Mouse (Mus musculus): ENCODE measurements around the gene Svip.

Gene Svip

GRCm38 (mm10) chr7:52005511-52006295, at the start of gene Svip:
Svip (minus strand) TSS chr7:52006018.
- DNase-seq (ENCODE audit: low spot score in 2 of 2), result peak; percentile 80 to 90

GRCm38 (mm10) chr7:52037600-52038582, 32.1 kb upstream of the Svip start:
- no peak for DNase-seq (ENCODE audit: low spot score in 2 of 2)

DNA sequence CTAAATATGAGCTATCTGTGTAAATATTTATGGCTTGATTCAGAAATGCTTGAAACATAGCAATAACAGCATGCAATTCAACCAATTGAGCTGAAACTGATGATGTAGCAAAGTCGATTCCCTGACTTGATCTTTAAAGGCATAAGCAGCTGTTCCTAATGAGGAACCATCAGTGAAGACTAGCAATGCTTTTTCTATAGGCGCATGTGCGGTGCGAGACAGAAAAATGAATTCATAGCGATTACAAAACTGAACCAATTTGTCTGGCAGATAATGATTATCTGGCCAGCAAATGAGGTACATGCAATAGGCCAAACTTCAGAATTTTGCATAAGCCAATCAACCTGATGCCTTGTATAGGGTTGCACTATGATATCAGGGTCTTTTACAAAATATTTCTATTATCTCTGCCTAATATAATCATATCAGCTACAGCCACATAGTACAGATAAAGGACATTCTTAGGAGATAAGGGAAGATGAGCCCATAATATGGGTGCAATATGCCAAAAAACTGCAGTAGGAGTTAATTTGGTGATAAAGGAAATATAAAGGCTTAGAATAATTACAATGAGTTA, 18.3 kb upstream of the Svip start:
- no peak for DNase-seq (ENCODE audit: low spot score in 2 of 2)

GRCm38 (mm10) chr7:52022039-52022438, 16.2 kb upstream of the Svip start:
- no peak for DNase-seq (ENCODE audit: low spot score in 2 of 2)

DNA sequence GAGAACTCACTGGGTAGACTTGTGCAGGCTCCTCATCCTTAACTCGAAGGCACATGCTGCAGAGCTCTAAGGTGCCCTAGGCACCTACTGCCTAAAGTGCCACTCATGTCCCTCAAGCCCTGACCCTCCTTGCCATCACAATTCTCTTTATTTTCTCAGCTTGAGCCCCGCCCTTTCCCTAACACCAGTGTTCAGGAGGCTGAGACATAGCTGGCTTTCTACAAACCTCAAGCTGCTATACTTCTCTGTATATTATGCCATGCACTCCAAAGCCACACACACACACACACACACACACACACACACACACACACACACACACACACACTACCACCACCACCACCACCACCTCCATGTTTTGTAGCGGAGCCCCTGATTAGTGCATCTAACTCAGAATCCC, 9.8 kb upstream of the Svip start, which contains the start of gene 1700015G11Rik:
TSS of gene 1700015G11Rik (minus strand) at position 101 of the 400 bp plus-strand sequence.
- no peak for DNase-seq (ENCODE audit: low spot score in 2 of 2)

DNA sequence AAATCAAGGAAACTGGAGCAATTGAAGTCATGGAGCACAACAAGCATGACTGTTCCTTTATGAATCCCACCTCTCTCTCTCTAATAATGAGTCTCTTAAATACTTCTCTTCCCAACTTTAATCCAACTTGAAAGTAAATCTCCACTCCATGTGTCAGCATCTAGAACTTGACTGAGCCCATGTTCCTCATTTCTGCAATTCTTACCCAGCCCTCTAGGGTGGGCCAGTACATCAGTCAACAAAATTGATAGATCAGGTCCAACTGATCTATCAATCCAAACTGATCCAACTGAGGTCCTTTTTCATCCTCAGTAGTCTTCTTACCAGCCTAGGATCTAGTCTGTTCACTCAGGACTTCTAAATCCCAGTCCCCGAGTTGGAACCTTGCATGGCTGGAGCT, 9.4 kb upstream of the Svip start:
- no peak for DNase-seq (ENCODE audit: low spot score in 2 of 2)

DNA sequence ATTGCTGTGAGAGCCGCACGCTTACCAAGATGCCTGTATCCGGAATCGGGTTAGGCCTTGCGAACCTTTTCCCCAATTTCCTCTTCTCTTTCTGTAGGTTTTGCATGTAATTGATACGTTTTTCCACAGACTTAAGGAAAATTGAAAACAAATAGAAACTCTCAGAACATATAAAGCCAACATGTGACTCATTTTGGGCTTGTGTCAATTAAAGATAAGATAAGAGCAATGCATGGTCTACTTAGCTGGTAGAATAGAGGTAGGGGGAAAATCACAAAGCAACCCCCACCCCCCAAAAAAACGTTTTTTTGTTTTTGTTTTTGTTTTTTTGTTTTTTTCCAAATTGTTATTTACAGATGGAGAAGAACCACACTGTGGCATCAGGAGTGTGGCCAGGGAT, 7.6 kb upstream of the Svip start:
- DNase-seq (ENCODE audit: low spot score in 2 of 2), result no peak

GRCm38 (mm10) chr7:52007138-52007537, 1.3 kb upstream of the Svip start:
- DNase-seq (ENCODE audit: low spot score in 2 of 2), result no peak

GRCm38 (mm10) chr7:52006296-52006630, 445 bp upstream of the Svip start:
- DNase-seq (ENCODE audit: low spot score in 2 of 2), result no peak

- DNase-seq (ENCODE audit: low spot score in 2 of 2), result peak; percentile 14 to 41
Measured at GRCm38 (mm10) chr7:51991020-51991419, 14.8 kb downstream of the Svip start.

GRCm38 (mm10) chr7:51986909-51987308, 18.9 kb downstream of the Svip start:
- DNase-seq (ENCODE audit: low spot score in 2 of 2), result peak in 1 of 2 experiments; percentile 7

DNA sequence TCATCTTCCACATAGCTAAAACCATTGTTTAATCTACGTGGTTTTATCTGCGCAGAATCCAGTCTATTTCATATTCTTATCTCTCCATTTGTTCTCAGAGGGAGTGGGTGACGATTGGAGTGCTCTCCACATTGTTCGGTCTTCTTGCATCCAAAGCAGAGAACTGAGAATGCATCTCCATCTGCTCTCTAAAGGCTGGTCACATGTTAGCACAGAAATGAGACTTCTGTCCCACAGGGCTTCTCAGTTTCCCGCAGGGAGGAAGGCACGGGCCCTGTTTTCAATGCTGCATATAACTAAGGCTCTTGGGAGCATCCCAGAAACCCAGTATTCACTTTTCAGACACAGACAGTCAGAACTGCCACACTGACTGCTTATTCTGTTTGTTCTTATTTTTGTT, 20.1 kb downstream of the Svip start:
- no peak for DNase-seq (ENCODE audit: low spot score in 2 of 2)

DNA sequence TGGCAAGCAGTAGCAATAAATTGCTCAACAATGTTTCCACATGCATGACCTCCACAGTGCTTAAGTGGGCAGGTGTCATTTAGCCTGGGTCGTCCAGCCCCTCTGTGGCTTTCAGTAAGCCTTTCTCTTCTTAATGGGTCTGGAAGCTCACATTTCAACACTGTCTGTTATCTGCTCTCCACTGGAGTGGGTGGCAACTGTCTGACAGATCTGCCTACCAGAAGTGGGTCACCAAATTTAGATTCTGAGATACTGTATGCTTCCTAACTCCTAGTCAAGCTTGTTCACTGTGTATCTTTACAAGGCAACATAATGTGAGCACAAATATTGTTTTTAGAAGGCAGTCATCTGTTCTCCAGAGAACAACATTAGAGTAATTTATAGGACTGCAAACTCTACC, 23.5 kb downstream of the Svip start:
- no peak for DNase-seq (ENCODE audit: low spot score in 2 of 2)

GRCm38 (mm10) chr7:51979271-51979670, 26.5 kb downstream of the Svip start:
- DNase-seq (ENCODE audit: low spot score in 2 of 2), result no peak

DNA sequence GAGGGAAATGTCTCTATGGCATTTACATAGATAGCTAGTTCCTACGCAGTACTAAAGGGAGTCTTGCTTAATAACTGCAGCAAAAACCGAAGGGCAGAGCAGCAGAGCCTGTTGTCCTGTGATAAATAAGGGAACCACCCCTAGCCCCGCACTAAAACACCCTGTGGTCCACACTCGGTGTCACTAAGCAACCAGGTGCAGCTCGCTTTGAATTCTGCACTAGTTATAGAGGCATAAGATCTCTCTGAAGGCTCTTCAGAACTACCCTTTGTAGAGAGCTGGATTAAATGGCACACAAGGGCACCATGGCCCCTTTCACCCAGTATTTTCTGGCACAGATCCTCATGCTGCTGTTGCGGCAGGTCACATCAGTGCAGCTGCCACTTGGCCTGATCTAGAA, 30.6 kb downstream of the Svip start:
- DNase-seq (ENCODE audit: low spot score in 2 of 2), result no peak

DNA sequence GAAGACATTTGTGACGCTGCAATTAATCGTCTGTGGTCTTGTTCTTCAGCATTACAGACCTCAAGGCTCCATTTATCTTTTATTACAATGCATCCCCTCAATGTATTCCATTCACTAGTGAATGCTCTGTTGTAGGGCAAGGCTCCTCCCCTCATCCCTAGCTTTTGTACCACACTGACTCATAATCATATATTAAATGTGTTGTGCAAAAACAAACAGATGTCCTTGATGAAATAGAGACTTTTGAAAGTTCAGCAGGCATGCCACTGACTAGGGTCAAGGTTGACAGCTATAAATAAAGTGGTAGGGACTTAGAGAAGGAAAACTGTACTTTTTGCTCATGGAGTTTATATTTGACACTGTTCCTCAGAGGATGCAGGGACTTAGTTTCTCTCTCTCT, 32.3 kb downstream of the Svip start:
- no peak for DNase-seq (ENCODE audit: low spot score in 2 of 2)

DNA sequence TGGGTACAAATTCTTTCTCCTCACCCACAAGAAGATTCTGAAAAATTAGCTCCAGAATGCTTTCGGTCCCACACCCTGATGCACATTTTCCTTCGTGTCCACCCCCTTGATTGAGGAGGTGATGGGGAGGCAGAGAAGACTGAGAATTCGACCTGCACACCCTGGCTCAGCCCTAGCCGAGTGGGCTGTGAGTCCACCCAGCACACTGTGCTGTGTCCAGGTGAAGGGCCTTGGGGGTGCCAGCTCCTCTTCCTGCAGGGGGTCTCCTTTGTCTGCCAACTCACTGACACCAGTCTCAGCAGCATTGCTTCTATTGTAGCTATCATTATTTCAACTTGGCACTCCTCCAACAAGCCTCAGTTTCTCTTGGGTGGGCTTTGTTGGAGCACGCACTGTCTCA, 32.7 kb downstream of the Svip start:
- no peak for DNase-seq (ENCODE audit: low spot score in 2 of 2)

DNA sequence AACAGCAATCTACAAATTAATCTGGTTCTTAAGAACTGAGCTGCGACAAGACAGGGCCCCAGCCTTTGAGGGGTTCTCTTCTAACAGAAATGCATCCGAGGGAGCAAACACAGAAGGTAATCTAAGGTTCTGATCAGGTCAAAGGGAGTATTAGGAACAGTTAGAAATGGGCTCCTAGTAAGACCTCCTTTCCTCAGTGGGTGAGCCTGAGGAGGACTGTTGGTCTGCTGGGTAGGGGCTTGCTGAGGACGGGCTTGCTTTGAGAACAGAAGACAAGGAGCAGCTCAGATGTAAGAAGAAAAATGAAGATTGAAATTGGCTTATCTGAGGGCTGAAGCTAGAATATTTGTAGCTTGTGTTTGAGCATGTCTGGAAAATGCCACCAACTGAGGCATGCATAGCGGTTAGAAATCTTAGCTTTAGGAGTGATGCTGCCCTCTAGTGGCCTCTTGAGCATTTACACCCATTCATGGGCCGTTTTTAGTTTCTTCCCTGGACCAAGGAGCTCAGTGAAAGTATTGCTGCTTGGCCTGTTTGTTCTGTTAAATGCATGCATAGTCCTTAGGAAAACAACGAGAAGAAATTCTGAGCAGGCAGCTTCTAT, 33.5 kb downstream of the Svip start:
- no peak for DNase-seq (ENCODE audit: low spot score in 2 of 2)

GRCm38 (mm10) chr7:51969379-51969778, 36.4 kb downstream of the Svip start:
- DNase-seq (ENCODE audit: low spot score in 2 of 2), result no peak

- DNase-seq (ENCODE audit: low spot score in 2 of 2), result no peak
Measured at GRCm38 (mm10) chr7:51967581-51967980, 38.2 kb downstream of the Svip start.

GRCm38 (mm10) chr7:51964681-51965080, 41.1 kb downstream of the Svip start:
- DNase-seq (ENCODE audit: low spot score in 2 of 2), result no peak

All from spleen, postnatal 36 days (tissue).